Mouse (Mus musculus): ENCODE measurements at regions not wholly inside any gene's neighbourhood (a gene's known extent, or its start where the extent isn't known, plus 50 kb on each side); places are given as distances from the start of the nearest gene placed in this dataset.

DNA sequence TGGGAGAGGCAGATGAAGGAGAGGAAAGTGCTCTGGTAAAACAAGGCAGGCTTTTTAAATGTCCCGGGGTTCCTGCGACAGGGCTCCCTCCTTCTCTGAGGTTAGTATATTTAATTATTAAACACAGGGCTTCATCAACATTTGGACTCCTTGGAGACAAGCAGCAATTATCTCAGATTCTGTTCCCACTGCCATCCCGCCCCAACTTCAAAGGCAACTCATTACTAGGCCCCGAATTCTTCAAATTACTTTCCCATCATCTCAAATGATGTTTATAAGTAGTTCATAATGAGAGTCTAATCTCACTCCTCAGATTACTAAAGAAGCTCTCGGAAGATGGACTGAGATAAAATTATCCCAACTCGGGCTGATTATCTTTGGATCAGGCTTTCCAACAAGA lies 215.1 kb downstream of the Enc1 start:
- TF ChIP-seq CTCF (IDR thresholded peaks at IDR 0.05; ENCODE audit: low read depth), result no peak
- Histone ChIP-seq H3K9ac (no peak overlapping the region), H3K9me3 (ENCODE audit: low read length) (no peaks in the 10 kb centered on the region), H3K27ac (ENCODE audit: low read depth, low read length) (no peak overlapping the region), H3K36me3 (ENCODE audit: insufficient read depth) (no peaks in the 10 kb centered on the region), H3K27me3 (ENCODE audit: insufficient read depth, low read length) (no peaks in the 10 kb centered on the region), H3K4me1 (ENCODE audit: insufficient read depth) (no peaks in the 10 kb centered on the region), H3K4me3 (ENCODE audit: low read depth, low read length) (no peak overlapping the region), H3K4me2 (ENCODE audit: low read depth) (no peak overlapping the region)
- WGBS, result 24% methylated on average over 6 of the region's 6 CpGs
- no peak for DNase-seq
- no peak for ATAC-seq

GRCm38 (mm10) chr13:97454715-97455114 lies 213.8 kb downstream of the Enc1 start:
- Histone ChIP-seq H3K4me1 (ENCODE audit: insufficient read depth) (no peaks in the 10 kb centered on the region), H3K36me3 (ENCODE audit: insufficient read depth) (no peaks in the 10 kb centered on the region), H3K4me2 (ENCODE audit: low read depth) (no peak overlapping the region), H3K9me3 (ENCODE audit: low read length) (no peaks in the 10 kb centered on the region), H3K9ac (no peak overlapping the region), H3K27ac (ENCODE audit: low read depth, low read length) (no peak overlapping the region), H3K27me3 (ENCODE audit: insufficient read depth, low read length) (no peaks in the 10 kb centered on the region), H3K4me3 (ENCODE audit: low read depth, low read length) (no peak overlapping the region)
- TF ChIP-seq CTCF (IDR thresholded peaks at IDR 0.05; ENCODE audit: low read depth), result no peak
- ATAC-seq, result no peak
- 68% methylated on average over 8 of the region's 8 CpGs for WGBS
- no peak for DNase-seq

DNA sequence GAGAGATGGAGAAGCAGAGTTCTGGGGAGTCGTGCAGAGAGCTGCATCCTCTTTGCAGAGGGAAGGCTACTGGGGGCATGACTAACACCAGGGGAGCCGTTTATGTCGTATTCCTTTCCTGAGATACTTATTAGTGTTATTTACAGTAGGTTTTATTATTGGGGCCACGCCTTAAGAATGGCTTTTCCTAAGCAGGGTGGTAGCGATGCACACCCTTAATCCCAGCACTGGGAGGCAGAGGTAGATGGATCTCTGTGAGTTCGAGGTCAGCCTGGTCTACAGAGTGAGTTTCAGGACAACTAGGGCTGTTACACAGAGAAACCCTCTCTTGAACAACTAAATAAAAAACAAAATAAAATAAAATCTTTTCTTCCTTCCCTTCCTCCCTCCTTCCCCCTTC lies 212.6 kb downstream of the Enc1 start:
- ATAC-seq (no peak), DNase-seq (no peak)
- TF ChIP-seq CTCF (IDR thresholded peaks at IDR 0.05; ENCODE audit: low read depth), result no peak
- Histone ChIP-seq H3K4me2 (ENCODE audit: low read depth) (no peak overlapping the region), H3K27me3 (ENCODE audit: insufficient read depth, low read length) (no peaks in the 10 kb centered on the region), H3K27ac (ENCODE audit: low read depth, low read length) (no peak overlapping the region), H3K9me3 (ENCODE audit: low read length) (no peaks in the 10 kb centered on the region), H3K4me3 (ENCODE audit: low read depth, low read length) (no peak overlapping the region), H3K4me1 (ENCODE audit: insufficient read depth) (no peaks in the 10 kb centered on the region), H3K9ac (no peak overlapping the region), H3K36me3 (ENCODE audit: insufficient read depth) (no peaks in the 10 kb centered on the region)
- 77% methylated on average over 6 of the region's 6 CpGs for WGBS

DNA sequence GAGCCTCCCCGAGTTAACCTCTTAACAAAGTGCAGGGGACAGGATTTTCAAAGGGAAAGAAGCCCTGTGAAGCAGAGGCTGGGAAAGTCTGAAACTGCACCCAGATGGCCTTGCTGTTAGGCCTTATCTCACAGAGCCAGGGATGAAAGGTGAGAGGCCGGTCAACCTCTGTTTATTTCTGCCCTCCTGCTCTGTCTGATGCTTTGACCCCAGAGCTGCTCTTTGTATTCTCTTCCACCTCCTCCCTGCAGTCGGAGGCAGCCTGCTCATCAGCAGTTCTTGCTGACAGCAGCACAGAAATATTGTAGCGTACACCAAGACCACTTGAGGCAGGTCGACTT lies 212.2 kb downstream of the Enc1 start:
- H3K9ac ChIP-seq, result no peak overlapping the region
- no peak overlapping the region for H3K27ac ChIP-seq (ENCODE audit: low read depth, low read length)
- H3K36me3 ChIP-seq (ENCODE audit: insufficient read depth), result no peaks in the 10 kb centered on the region
- H3K4me2 ChIP-seq (ENCODE audit: low read depth), result no peak overlapping the region
- WGBS, result 39% methylated on average over 5 of the region's 5 CpGs
- ATAC-seq (no peak), DNase-seq (no peak)
- H3K4me3 ChIP-seq (ENCODE audit: low read depth, low read length), result no peak overlapping the region
- no peak for TF ChIP-seq CTCF (IDR thresholded peaks at IDR 0.05; ENCODE audit: low read depth)
- no peaks in the 10 kb centered on the region for H3K4me1 ChIP-seq (ENCODE audit: insufficient read depth)
- no peaks in the 10 kb centered on the region for H3K9me3 ChIP-seq (ENCODE audit: low read length)
- H3K27me3 ChIP-seq (ENCODE audit: insufficient read depth, low read length), result no peaks in the 10 kb centered on the region

DNA sequence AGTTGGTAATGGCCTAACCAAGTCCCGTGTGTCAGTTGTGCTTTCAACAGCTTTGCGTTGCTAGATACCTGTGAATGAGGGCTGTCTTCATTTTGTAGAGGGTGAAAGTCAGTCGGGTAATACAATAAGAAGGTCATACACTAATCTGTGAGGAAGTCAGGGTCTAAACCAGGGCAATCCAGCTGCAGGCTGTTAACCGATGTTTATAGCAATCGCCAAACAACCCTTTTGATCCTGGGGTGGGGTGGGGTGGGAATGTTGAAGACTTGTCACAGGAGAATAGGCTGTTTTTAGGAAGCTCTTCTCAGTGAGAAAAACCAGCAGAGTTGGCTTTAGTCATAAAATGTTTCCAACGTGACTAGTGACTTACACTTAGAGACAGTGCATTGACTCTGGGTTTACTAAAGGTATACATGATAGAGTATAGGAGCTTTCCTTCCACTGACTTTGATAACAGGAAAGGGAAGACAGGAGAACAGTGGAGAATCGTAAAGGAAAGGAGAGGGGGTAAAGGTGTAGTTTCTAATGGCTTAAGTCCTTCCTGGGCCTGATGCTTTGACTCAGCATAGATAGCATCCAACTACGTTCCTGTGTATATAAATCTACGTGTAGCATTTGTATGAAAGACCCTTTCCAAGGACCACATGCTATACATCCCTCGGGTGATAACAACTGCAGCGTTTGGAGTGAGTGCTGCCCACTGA lies 211.6 kb downstream of the Enc1 start:
- 62% methylated on average over 11 of the region's 11 CpGs for WGBS
- Histone ChIP-seq H3K4me2 (ENCODE audit: low read depth) (no peak overlapping the region), H3K27me3 (ENCODE audit: insufficient read depth, low read length) (no peaks in the 10 kb centered on the region), H3K4me1 (ENCODE audit: insufficient read depth) (no peaks in the 10 kb centered on the region), H3K36me3 (ENCODE audit: insufficient read depth) (no peaks in the 10 kb centered on the region), H3K27ac (ENCODE audit: low read depth, low read length) (no peak overlapping the region), H3K4me3 (ENCODE audit: low read depth, low read length) (no peak overlapping the region), H3K9me3 (ENCODE audit: low read length) (no peaks in the 10 kb centered on the region), H3K9ac (no peak overlapping the region)
- ATAC-seq, result no peak
- DNase-seq, result no peak
- TF ChIP-seq CTCF (IDR thresholded peaks at IDR 0.05; ENCODE audit: low read depth), result no peak

DNA sequence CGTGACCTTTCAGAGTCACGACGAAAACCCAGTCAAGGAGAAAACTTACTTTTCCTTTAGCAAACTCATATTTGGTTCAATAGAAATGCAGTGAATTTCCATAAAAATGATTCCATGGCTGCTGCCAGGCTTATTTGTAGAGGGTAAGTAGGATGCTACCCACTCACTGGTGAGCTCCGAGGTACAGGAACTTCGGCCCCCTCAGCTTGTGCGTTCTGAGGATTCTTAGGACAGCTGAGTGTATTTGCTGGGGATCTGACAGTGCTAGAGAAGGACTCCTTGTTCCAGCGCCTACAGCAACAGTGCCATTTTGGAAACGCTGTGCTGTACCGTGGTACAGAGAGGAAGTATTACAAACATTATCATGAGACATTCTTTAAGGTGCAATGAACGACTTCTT lies 210.4 kb downstream of the Enc1 start:
- WGBS, result 85% methylated on average over 10 of the region's 10 CpGs
- no peak overlapping the region for H3K27ac ChIP-seq (ENCODE audit: low read depth, low read length)
- no peaks in the 10 kb centered on the region for H3K4me1 ChIP-seq (ENCODE audit: insufficient read depth)
- no peak overlapping the region for H3K4me3 ChIP-seq (ENCODE audit: low read depth, low read length)
- H3K27me3 ChIP-seq (ENCODE audit: insufficient read depth, low read length), result no peaks in the 10 kb centered on the region
- no peak for TF ChIP-seq CTCF (IDR thresholded peaks at IDR 0.05; ENCODE audit: low read depth)
- H3K4me2 ChIP-seq (ENCODE audit: low read depth), result no peak overlapping the region
- DNase-seq (no peak), ATAC-seq (no peak)
- no peak overlapping the region for H3K9ac ChIP-seq
- H3K36me3 ChIP-seq (ENCODE audit: insufficient read depth), result no peaks in the 10 kb centered on the region
- H3K9me3 ChIP-seq (ENCODE audit: low read length), result no peaks in the 10 kb centered on the region

DNA sequence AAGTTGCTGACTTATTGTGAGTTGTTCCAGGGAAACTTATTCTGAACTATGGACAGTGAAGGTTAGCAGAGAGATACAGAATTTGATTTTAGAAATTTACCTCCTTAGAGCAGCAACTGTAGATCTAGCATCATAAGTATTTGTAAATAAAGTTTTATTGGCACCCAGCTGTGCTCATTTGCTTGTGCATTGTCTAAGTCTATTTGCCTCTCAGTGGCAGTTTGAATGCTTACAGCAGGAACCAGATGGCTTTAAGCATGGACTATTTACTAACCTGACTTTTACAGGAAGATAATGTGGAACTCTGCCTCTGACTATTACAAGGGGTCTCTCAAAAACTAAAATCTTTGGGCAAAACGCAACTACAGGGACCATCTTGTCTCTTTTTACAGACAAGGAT lies 207.2 kb downstream of the Enc1 start:
- Histone ChIP-seq H3K27ac (ENCODE audit: low read depth, low read length) (no peak overlapping the region), H3K27me3 (ENCODE audit: insufficient read depth, low read length) (no peaks in the 10 kb centered on the region), H3K4me1 (ENCODE audit: insufficient read depth) (no peaks in the 10 kb centered on the region), H3K4me3 (ENCODE audit: low read depth, low read length) (no peak overlapping the region), H3K9me3 (ENCODE audit: low read length) (no peaks in the 10 kb centered on the region), H3K9ac (no peak overlapping the region), H3K36me3 (ENCODE audit: insufficient read depth) (no peaks in the 10 kb centered on the region), H3K4me2 (ENCODE audit: low read depth) (no peak overlapping the region)
- 92% methylated on average over 1 of the region's 1 CpGs for WGBS
- ATAC-seq, result no peak
- no peak for TF ChIP-seq CTCF (IDR thresholded peaks at IDR 0.05; ENCODE audit: low read depth)
- no peak for DNase-seq
